Mouse (Mus musculus) natural killer cell, adult 2 months (primary cell): ENCODE measurements around the gene Nfatc2.

ENCODE experiments used
- DNase-seq, 2 experiments: peaks; one replicate each; pipeline ENCODE4 v3.0.0; 2022; ENCODE audit warnings: low spot score in 2 of 2

Gene Nfatc2

GRCm38 (mm10) chr2:168491791-168492190 is 109.7 kb downstream of the Nfatc2 start:
- DNase-seq, result no peak

DNA sequence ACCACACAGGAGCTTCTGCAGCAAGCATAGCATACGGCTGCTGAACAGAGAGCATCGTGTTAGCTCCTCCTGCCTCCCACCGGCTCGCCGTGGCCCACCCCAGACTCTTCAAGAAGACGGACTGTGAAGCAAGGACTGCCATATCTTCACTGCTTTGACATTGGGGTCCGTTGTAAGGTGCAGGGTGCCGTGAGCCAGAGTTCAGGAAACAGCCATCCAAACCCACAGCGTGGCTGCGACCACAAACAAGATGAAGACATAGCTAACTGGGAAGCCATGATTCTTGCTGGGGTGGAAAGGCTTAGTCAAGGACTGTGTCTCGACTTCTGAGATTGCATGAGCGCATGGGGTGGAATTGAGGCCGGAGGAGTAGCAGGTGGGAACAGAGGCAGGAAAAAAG is 111.5 kb downstream of the Nfatc2 start:
- no peak for DNase-seq

GRCm38 (mm10) chr2:168488158-168488925 is 113.1 kb downstream of the Nfatc2 start:
- DNase-seq, result no peak

- no peak for DNase-seq
Measured at GRCm38 (mm10) chr2:168481121-168481520, 120.3 kb downstream of the Nfatc2 start.

- DNase-seq, result no peak
Measured at GRCm38 (mm10) chr2:168480692-168481091, 120.8 kb downstream of the Nfatc2 start.

DNA sequence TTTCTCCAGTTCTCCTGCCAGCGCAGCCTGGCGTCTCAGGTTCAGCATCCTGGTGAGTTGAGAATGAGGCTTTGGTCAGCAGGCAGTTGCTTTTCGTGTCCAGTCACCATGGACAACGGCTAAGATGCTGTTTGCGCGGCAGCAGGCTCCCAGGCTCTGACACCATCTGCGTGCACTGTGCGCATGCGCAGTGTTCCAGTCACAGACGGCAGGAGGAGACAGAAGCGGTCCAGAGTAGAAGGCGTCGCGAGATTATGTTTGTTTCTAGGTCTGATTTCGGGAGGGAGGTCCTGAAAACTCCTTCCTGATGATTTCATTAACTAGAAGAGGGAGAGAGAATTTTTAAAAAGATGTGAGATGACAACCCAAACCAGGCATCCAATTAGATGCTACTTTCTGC is 121.5 kb downstream of the Nfatc2 start:
- DNase-seq, result no peak

GRCm38 (mm10) chr2:168478431-168478830 is 123.0 kb downstream of the Nfatc2 start:
- DNase-seq, result no peak

DNA sequence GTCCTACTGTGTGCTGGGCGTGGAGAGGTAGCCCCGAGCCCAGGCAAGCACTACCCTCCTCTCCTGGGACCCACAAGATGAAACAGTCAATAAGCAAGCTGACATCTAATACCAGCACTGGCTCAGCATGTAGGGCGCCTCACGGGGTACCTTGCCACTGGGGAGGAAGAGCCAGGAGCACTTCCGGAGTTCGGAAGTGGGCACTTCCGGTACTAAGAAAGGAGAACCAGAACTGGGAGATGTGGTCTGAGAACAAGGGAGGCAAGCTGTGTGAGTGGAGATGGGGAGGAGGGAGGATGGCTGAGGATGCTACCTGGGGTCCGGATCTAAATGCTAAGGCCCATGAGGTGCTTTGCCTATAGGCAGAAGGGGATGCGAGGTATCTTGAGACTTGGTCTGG is 128.0 kb downstream of the Nfatc2 start:
- DNase-seq, result peak in 1 of 2 experiments; percentile 22

DNA sequence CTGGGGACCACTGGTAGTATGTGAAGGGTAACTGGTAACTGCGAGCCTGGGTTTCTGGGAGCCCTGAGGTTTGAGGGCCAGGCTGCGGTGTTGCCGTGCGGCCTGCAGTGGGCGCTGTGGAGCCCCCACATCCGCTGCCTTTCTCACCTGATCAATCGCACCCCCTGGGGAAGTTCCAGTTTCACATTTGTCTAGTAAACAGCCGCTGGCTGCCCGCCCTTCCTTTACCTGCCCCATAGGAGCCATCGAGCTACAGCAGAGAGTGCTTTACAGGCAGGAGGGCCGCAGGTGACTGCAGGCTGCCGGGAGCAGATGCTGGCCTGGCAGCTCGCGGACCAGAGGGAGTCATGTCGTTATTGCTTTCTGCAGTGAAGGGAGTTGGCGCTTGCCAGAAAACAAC is 128.6 kb downstream of the Nfatc2 start:
- DNase-seq, result peak; percentile 86 to 90

- DNase-seq, result peak; percentile 37 to 64
Measured at GRCm38 (mm10) chr2:168469032-168469431, 132.4 kb downstream of the Nfatc2 start.

GRCm38 (mm10) chr2:168467166-168467565 is 134.3 kb downstream of the Nfatc2 start:
- no peak for DNase-seq

DNA sequence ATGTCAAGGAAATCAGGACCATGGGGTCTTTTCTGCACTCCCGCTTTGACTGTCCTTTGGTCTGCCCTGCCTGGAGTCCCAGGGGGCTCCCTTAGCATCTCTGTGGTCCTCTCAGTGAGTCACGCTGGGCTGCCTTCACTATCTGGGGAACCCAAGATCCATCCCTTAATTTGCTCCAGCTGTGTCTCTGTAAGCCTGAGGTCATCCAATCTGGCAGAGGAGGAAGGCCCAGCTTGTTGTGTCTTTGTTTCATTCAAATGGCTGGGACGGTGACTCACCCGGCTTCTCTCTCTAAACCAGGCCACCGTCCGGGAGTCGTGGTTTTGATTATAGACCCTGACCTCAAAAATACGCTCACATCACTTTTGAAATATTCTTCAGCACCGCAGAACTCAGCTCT is 135.4 kb downstream of the Nfatc2 start:
- DNase-seq, result no peak

GRCm38 (mm10) chr2:168465646-168466045 is 135.8 kb downstream of the Nfatc2 start:
- no peak for DNase-seq

- DNase-seq, result no peak
Measured at GRCm38 (mm10) chr2:168461865-168462264, 139.6 kb downstream of the Nfatc2 start.

DNA sequence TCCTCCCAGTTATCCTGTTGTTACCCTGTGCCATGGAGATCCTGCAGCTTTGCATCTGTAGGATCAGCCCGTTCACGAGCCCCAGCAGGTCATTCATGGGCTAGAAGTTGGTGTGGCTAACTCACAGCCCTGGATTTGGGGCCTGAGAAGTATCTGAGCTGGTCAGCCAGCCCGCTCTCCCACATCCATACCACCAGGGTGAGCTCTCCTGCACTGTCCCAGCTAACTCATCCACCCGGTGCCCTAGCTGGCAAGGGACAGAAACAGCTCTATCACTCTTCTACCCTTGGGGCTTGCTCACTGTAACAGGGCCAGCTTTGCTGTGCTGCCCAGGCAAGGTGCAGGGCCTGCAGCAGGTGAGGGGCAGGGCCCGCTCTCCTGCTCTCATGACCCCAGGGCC is 141.8 kb downstream of the Nfatc2 start:
- no peak for DNase-seq

DNA sequence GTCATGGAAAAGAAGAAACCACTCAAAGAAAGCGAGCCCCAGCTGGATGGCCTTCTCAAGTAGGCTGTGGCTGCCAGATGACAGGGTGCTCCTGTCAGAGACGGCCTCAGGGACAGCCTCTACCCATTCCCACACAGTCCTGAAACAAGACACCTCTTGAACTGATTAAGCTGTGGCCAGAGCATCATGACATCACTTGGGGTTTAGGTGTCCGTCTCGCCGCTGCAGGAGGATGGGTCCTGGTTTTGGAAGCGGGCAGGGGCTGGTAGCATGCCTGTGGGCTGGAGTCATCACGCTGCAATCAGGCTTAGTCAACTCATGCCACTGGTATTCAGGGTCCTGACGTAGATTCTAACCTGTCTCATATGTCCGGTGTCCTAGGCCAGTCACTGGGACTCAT is 142.9 kb downstream of the Nfatc2 start:
- DNase-seq, result no peak

DNA sequence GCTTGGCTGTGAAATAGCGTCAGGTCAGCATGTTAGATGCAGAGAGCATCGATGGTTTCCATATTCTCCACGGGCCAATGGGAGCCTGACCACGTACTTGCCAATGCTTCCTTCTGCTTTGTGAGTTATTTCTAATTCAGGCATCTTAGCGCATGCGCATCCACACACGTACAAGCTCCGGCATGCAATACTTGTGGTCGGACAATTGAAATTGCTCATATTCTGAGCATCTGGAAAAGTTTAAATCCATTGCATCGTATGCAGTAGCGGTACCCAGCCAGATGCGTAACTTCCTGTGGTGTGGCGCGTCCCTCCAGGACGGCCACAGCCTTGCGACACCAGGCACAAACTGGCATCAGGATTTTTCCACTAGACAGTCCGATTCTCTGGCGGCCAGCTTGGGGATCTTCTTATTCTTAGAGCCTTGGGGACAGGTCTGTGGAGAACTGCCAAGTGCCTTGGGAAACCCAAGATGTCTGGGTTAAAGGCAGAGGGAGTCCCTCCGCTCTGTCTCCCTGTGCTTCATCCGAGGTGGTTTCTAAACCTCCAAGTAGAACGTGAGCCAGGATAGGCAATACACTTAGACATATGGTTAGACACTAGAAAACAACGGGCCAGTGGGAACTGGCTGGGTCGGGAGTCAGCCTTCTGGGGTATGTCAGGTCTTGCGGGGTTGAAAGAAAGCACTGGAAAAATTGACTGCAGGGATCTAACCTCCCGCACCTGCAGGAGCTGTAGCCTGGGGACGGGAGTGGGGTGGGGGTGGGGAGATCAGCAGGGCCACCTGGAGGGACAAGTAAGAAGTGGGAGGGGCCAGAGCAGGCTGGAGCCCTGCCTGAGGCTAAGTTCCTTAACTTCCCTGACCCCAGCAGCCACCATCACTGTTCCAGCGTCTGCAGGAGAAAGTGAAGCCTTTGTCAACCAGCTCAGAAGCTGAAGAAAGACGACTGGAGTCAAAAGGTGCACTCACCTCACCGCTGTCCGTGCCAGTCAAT is 149.4 kb downstream of the Nfatc2 start:
- DNase-seq, result no peak

- DNase-seq, result peak in 1 of 2 experiments; percentile 28
Measured at GRCm38 (mm10) chr2:168450977-168451376, 150.5 kb downstream of the Nfatc2 start.

DNA sequence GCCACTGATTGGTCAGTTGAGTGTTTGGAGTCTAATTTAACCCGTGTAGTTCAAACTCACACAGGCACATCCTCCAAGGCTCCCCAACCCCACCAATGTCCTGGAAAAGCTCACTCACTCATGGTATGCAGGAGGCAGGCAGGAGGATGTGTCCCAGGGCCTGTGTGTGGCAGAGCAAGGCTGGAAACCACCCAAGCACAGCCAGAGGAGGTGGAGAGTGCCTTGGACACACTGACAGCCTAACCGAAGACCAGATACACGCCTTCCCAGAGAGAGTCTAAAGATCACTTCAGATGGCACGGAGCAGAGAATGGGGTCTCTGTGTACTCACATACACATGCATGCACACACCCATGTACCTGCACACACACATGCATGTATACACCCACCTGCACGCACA is 153.4 kb downstream of the Nfatc2 start:
- no peak for DNase-seq

GRCm38 (mm10) chr2:168447601-168448000 is 153.9 kb downstream of the Nfatc2 start:
- no peak for DNase-seq

DNA sequence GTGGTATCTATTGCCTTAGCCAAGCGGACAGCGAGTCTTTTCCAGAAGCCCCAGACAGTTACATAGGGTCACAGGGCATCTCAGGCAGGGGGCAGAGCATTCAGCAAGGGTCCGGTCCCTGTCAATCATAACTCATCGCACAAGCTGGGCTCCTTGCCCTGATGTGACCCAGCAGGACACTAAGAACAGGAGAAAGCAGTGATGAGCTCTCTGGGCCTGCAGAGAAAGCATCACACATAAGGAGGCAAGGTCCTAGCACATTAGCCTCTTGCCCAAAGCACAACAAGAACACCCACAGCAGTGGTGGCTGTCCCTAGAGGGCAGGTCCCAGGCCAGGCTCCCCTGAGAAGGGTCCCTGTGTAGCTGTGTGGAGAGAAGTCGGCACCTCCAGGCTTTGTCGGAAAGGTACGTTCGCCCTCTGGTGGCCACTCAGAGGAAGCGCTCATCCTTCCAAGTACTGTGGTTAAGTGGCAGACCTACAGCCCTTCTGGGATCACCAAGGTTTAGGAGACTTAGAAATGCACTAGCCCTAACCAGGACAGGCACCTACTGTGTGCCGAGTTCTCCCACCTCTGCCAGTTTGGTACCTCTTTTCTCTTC is 156.1 kb downstream of the Nfatc2 start:
- peak; percentile 30 to 46 for DNase-seq

- no peak for DNase-seq
Measured at GRCm38 (mm10) chr2:168444126-168444525, 157.3 kb downstream of the Nfatc2 start.
